Mouse (Mus musculus) heart, embryonic 13.5 days (tissue): ENCODE data around the gene Slc16a6. TPM values are rescaled to one million over a fixed set of nuclear protein-coding genes. Genes with fewer than 3 reads are reported as not detected.

Source experiments
- ATAC-seq: fragments of 200-750 bp; cut with Nextera tagmentation; 2 replicates; pipeline ENCODE4 v1.8.0; 2017; ENCODE audit warnings: moderate TSS enrichment; ENCODE audit not compliant: insufficient number of reproducible peaks, low FRiP score, low TSS enrichment; ENCODE audit errors: extremely low read depth
- H3K27ac ChIP-seq: fragments of 300-500 bp; sonication (generic); replicated peaks from 2 replicates; pipeline ENCODE4 v1.5.1; 2015; ENCODE audit warnings: moderate library complexity, mild to moderate bottlenecking, inconsistent platforms
- H3K27me3 ChIP-seq: fragments of 300-500 bp; sonication (generic); replicated peaks from 2 replicates; pipeline ENCODE4 v1.6.1; 2015; ENCODE audit warnings: mild to moderate bottlenecking, inconsistent platforms
- H3K36me3 ChIP-seq: fragments of 300-500 bp; sonication (generic); 2 replicates; pipeline ENCODE4 v1.6.1; 2015; ENCODE audit warnings: mild to moderate bottlenecking, inconsistent platforms
- H3K4me1 ChIP-seq: fragments of 300-500 bp; sonication (generic); 2 replicates; pipeline ENCODE4 v1.6.1; 2015; ENCODE audit warnings: inconsistent platforms
- H3K4me2 ChIP-seq: fragments of 300-500 bp; sonication (generic); 2 replicates; pipeline ENCODE4 v1.6.1; 2015; ENCODE audit warnings: inconsistent platforms, mild to moderate bottlenecking, moderate library complexity
- H3K4me3 ChIP-seq: fragments of 300-500 bp; sonication (generic); 2 replicates; pipeline ENCODE4 v1.5.1; 2015; ENCODE audit warnings: moderate library complexity, mild to moderate bottlenecking, inconsistent platforms
- H3K9ac ChIP-seq: fragments of 300-500 bp; sonication (generic); 2 replicates; pipeline ENCODE4 v1.6.1; 2015; ENCODE audit warnings: inconsistent platforms, mild to moderate bottlenecking, moderate library complexity
- H3K9me3 ChIP-seq: fragments of 300-500 bp; sonication (generic); 2 replicates; pipeline ENCODE4 v1.6.1; 2016; ENCODE audit warnings: inconsistent platforms
- WGBS: fragments of 180-500 bp; shearing (Covaris S2); methylation state at CpG from one replicate; pipeline ENCODE4 v1.1.7; 2015; ENCODE audit warnings: mixed read lengths; 5-methylcytosine and 5-hydroxymethylcytosine counted together
- polyA plus RNA-seq: library from polyadenylated mRNA; unstranded; fragments of >200 nt; fragmentation: Nextera tagmentation; extraction: Ambion mirVana; gene quantifications from 2 replicates; pipeline ENCODE4 v1.2.1, GENCODE M21; 2015

The Slc16a6 gene
- polyA plus RNA-seq, 1 experiment from 2014 or later: 9.7 TPM

DNA sequence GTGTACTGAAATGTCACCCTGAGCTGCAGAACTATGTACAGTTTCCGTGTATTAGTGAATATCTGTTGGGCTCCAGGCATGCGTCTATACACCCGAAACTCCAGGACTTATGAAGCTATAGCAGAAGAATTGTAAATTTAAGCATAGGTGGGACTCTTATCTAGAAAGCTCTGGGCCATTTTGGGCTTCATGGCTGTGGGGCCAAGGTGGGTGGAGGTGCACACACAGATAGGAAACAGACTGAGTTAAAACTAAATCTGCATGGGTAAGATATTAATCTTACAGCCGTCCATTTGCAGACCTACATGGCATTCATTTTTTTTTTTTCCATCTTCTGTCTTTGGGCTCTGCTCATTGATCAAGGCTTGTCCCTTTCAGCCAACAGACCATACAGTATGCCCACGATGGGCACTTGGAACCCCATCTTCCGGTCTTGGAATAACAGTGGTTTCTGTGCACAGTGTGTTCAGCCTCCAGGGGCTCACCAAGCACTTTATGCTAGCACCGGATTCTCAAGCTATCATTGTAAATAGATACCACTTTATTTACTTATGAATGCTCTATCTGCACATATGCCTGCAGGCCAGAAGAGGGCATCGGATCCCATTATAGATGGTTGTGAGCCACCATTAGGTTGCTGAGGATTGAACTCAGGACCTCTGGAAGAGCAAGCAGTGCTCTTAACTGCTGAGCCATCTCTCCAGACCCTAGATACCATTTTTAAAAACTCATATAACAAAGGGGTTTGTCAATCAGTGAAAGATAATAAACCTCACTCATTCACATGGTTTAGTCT, 29.7 kb downstream of the Slc16a6 start:
- no peaks in the 10 kb centered on the region for H3K9me3 ChIP-seq
- peaks cover 28% of the 10 kb centered on the region for H3K4me1 ChIP-seq
- no peak overlapping the region for H3K9ac ChIP-seq
- H3K4me3 ChIP-seq: no peak overlapping the region
- no peaks in the 10 kb centered on the region for H3K36me3 ChIP-seq
- no peak overlapping the region for H3K27ac ChIP-seq
- ATAC-seq: no peak
- 86% methylated on average over 8 of the region's 8 CpGs for WGBS
- H3K27me3 ChIP-seq: no peaks in the 10 kb centered on the region
- no peak overlapping the region for H3K4me2 ChIP-seq

DNA sequence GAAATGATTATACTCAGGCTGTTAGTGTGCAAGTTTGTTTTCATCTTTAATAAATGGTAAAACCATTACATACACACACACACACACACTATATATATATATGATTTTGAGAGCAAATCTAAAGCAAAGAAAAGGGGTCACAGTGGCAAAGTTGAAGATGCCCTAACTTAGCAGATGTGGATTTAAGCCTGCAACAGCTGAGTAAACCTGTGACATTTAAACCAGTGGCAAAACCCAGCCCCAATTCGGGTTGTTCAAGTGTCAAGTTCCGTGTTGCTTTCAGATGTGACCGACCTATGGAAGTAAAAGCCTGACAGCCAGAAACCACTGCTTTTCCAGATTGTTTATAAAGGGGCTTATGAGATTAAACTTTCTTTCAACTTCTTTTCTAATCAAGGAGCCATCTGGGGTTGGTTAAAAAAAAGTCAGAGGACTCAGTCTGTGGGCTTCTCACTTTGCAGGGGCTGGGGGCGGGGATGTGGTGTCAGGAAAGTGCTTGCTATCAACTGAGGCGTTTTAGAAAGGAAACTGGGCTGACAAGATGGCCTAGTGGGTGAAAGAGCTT, 31.1 kb downstream of the Slc16a6 start:
- H3K9me3 ChIP-seq: no peaks in the 10 kb centered on the region
- peaks cover 28% of the 10 kb centered on the region for H3K4me1 ChIP-seq
- peaks cover 9% of the 10 kb centered on the region for H3K36me3 ChIP-seq
- no peaks in the 10 kb centered on the region for H3K27me3 ChIP-seq
- no peak overlapping the region for H3K4me2 ChIP-seq
- H3K9ac ChIP-seq: no peak overlapping the region
- H3K4me3 ChIP-seq: no peak overlapping the region
- no peak for ATAC-seq
- WGBS: 45% methylated on average over 5 of the region's 5 CpGs
- no peak overlapping the region for H3K27ac ChIP-seq

DNA sequence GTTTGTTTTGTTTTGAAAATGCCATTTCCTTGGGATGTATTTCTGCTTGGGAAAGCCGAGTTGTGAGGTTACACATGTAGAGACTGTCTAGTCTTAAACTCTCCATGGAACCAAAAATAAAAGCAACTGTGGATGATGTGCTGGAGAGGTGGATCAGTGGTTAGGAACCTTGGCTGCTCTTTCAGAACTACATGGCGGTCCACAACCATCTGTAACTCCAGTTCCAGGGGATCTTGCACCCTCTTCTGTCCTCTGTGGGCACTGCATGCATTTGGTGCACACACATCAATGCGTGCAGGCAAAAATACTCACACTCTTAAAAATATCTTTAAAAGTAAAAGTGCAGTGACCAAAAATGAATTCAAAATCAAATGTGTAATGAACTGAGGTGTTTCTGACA, 32.3 kb downstream of the Slc16a6 start:
- Histone ChIP-seq H3K27me3 (no peaks in the 10 kb centered on the region), H3K27ac (no peak overlapping the region), H3K9me3 (no peaks in the 10 kb centered on the region), H3K4me1 (peaks cover 28% of the 10 kb centered on the region), H3K9ac (no peak overlapping the region), H3K4me2 (peak overlapping the region; percentile 93; the same call in 1 of the 2 replicates), H3K4me3 (no peak overlapping the region), H3K36me3 (peaks cover 20% of the 10 kb centered on the region)
- WGBS: 54% methylated on average over 3 of the region's 3 CpGs
- no peak for ATAC-seq

DNA sequence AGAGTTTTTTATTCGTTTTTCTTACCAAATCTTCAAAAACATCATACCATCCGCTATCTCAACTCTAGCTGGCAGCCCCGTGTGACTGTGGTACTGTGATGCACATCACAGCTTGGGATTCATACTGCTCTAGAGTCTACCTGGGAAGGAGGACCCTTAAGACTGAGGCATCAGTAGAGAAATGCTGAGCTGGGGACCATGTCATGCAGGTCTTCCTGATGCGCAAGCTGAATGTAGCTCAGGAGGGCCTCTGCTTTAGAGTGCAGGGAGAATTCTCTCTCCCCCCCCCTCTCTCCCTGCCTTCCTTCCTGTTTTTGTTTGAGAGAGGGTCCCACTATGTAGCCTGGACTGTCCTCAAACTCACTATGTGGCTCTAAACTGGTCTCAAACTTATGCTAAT, 32.8 kb downstream of the Slc16a6 start:
- peaks cover 25% of the 10 kb centered on the region for H3K36me3 ChIP-seq
- H3K27ac ChIP-seq: no peak overlapping the region
- no peaks in the 10 kb centered on the region for H3K27me3 ChIP-seq
- H3K4me1 ChIP-seq: peaks cover 28% of the 10 kb centered on the region
- ATAC-seq: no peak
- H3K9ac ChIP-seq: peak overlapping the region; percentile 86
- H3K9me3 ChIP-seq: no peaks in the 10 kb centered on the region
- WGBS: 49% methylated on average over 4 of the region's 4 CpGs
- peak overlapping the region; percentile 93 for H3K4me2 ChIP-seq
- peak overlapping the region; percentile 72 for H3K4me3 ChIP-seq

DNA sequence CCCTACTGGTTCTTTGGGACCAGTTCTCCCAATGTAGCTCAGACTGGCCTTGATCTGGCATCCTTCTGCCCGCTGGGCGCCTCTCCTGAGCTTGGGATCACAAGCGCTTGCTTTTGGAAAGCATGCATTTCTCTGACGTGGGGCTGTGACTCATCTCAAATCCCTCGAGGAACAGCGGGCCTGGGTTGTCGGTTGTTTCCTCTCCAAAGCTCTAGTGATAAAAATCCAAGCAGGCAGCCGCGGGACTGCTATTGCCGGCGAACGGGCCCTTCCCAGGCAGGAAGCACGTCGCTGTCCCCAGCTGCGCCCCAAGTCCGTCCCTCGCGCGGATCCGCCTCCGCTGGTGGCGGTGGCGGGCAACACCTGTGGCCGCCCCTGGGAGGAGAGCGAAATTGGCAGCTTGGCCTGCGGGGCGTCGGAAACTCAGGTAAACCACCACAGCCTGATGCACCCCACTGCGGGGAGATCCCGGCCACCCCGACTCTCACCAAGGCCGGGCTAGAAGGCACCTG, 33.5 kb downstream of the Slc16a6 start:
- peaks cover 22% of the 10 kb centered on the region for H3K4me1 ChIP-seq
- no peaks in the 10 kb centered on the region for H3K27me3 ChIP-seq
- peak overlapping the region; percentile 72 for H3K4me3 ChIP-seq
- no peaks in the 10 kb centered on the region for H3K9me3 ChIP-seq
- H3K4me2 ChIP-seq: peak overlapping the region; percentile 93
- H3K9ac ChIP-seq: peak overlapping the region; percentile 86
- H3K36me3 ChIP-seq: peaks cover 32% of the 10 kb centered on the region
- peak overlapping the region; percentile 49 for H3K27ac ChIP-seq
- WGBS: 2% methylated on average over 31 of the region's 32 CpGs
- no peak for ATAC-seq

DNA sequence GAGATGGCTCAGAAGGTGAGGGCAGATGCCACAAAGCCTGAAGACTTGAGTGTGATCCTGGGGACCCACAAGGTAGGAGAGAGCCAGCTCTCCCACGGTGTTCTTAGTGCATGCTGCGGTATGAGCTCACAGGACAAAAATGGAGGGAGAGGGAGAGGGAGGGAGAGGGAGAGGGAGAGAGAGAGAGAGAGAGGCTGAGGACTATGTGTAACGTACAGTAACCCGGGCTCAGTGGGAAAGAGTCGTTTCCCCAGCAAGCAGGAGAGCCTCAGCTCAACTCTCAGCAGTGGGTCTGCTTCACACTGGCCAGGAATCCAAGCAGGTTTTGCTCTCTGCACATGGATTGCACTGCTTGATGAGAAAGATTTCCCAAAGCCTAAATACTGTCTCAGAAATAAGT, 34.2 kb downstream of the Slc16a6 start:
- Histone ChIP-seq H3K27ac (peak overlapping the region; percentile 49), H3K27me3 (no peaks in the 10 kb centered on the region), H3K9ac (peak overlapping the region; percentile 86), H3K4me1 (peaks cover 18% of the 10 kb centered on the region), H3K9me3 (no peaks in the 10 kb centered on the region), H3K4me2 (peak overlapping the region; percentile 93), H3K4me3 (peak overlapping the region; percentile 72), H3K36me3 (peaks cover 39% of the 10 kb centered on the region)
- ATAC-seq: no peak
- 14% methylated on average over 5 of the region's 5 CpGs for WGBS

DNA sequence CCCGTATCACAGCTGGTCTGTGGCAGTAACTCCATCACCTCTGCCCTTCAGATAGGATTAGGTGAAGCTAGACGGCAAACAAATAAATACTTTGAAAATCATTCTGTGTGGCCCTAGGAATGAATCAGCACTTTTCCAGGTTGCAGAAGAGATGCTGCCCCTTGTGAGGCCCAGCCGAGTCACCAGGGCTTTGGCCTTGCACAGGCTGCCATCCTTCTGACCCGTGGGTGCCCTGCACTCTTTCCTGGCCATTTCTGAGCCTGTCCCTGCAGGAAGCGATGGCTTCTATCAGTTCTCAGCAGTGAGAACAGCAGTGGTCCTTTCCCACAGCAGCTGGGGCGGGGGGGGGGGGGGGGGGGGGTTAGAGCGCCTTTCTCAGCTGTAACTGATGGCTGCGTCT, 36.5 kb downstream of the Slc16a6 start:
- Histone ChIP-seq H3K9ac (no peak overlapping the region), H3K9me3 (no peaks in the 10 kb centered on the region), H3K36me3 (peaks cover 54% of the 10 kb centered on the region), H3K27me3 (no peaks in the 10 kb centered on the region), H3K4me1 (peaks cover 18% of the 10 kb centered on the region), H3K4me3 (no peak overlapping the region), H3K27ac (no peak overlapping the region), H3K4me2 (no peak overlapping the region)
- no peak for ATAC-seq
- 61% methylated on average over 8 of the region's 8 CpGs for WGBS

DNA sequence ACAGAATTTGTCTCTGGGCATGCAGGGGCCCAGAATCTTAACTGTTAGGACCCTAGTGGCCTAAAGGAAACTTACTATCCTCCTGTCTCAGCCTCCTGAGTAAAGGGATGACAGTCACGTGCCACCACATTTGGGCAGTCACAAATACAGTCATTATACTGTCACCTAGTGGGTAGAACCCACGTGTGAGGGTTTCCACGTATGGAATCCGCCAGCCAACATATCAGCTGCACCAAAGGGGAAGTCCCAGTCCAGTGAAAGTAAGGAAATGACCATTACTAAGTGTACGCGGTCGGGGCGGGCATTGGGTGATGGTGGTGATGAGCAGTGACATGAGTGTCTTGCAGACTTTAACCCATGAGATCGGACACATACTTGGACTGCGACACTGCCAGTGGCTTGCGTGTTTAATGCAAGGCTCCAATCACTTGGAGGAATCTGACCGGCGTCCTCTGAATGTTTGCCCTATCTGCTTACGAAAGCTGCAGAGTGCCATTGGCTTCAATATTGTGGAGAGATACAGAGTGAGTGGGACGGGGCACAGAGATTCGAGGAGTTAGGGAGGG, 39.1 kb downstream of the Slc16a6 start:
- H3K9ac ChIP-seq: no peak overlapping the region
- no peaks in the 10 kb centered on the region for H3K27me3 ChIP-seq
- peaks cover 77% of the 10 kb centered on the region for H3K36me3 ChIP-seq
- H3K4me2 ChIP-seq: no peak overlapping the region
- H3K4me3 ChIP-seq: no peak overlapping the region
- WGBS: 88% methylated on average over 16 of the region's 16 CpGs
- peaks cover 8% of the 10 kb centered on the region for H3K4me1 ChIP-seq
- no peak overlapping the region for H3K27ac ChIP-seq
- no peaks in the 10 kb centered on the region for H3K9me3 ChIP-seq
- no peak for ATAC-seq

DNA sequence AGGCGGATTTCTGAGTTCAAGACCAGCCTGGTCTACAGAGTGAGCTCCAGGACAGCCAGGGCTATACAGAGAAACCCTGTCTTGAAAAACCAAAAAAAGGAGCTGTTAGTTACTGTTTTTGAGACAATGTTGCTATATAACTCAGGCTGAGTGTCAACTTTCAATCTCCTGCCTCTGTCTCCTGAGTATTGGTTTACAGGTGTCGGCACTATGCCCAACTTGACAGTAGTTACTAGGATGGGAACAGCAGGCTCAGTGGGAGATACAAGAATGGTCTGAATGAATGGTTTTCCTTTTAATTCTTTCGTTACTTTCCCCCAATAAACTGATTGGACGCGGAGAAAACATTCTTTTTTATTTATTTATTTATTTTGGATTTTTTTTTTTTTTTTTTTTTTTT, 46.0 kb downstream of the Slc16a6 start:
- no peaks in the 10 kb centered on the region for H3K27me3 ChIP-seq
- no peak overlapping the region for H3K9ac ChIP-seq
- H3K9me3 ChIP-seq: 0 out of 2 replicates have a peak, but pooled peaks cover 1% of the 10 kb centered on the region
- WGBS: 93% methylated on average over 5 of the region's 5 CpGs
- no peak overlapping the region for H3K4me3 ChIP-seq
- H3K4me1 ChIP-seq: peaks cover 16% of the 10 kb centered on the region
- H3K27ac ChIP-seq: no peak overlapping the region
- H3K4me2 ChIP-seq: peak overlapping the region; percentile 80; the same call in 1 of the 2 replicates
- peaks cover 35% of the 10 kb centered on the region for H3K36me3 ChIP-seq
- ATAC-seq: no peak

DNA sequence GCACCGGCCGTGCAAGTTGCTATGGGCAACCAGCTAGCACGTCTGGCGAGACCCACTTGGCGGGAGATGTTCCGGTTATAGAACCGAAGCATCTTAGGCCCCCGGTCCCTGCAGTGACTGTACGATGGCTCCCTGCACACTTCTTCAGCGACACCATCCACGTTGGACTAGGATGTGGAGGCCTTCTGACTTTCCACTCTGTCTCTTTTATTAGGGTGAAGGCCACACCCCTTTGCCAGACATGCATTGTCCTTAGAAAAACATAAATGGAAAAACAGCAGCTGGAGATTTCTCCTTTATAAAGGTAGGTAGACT, 47.2 kb downstream of the Slc16a6 start:
- Histone ChIP-seq H3K36me3 (peaks cover 31% of the 10 kb centered on the region), H3K9ac (peak overlapping the region; percentile 88), H3K4me2 (peak overlapping the region; percentile 80), H3K9me3 (0 out of 2 replicates have a peak, but pooled peaks cover 6% of the 10 kb centered on the region), H3K4me1 (peaks cover 11% of the 10 kb centered on the region), H3K27ac (peak overlapping the region; percentile 93), H3K27me3 (no peaks in the 10 kb centered on the region), H3K4me3 (peak overlapping the region; percentile 78)
- no peak for ATAC-seq
- WGBS: under 1% methylated on average over 11 of the region's 11 CpGs

DNA sequence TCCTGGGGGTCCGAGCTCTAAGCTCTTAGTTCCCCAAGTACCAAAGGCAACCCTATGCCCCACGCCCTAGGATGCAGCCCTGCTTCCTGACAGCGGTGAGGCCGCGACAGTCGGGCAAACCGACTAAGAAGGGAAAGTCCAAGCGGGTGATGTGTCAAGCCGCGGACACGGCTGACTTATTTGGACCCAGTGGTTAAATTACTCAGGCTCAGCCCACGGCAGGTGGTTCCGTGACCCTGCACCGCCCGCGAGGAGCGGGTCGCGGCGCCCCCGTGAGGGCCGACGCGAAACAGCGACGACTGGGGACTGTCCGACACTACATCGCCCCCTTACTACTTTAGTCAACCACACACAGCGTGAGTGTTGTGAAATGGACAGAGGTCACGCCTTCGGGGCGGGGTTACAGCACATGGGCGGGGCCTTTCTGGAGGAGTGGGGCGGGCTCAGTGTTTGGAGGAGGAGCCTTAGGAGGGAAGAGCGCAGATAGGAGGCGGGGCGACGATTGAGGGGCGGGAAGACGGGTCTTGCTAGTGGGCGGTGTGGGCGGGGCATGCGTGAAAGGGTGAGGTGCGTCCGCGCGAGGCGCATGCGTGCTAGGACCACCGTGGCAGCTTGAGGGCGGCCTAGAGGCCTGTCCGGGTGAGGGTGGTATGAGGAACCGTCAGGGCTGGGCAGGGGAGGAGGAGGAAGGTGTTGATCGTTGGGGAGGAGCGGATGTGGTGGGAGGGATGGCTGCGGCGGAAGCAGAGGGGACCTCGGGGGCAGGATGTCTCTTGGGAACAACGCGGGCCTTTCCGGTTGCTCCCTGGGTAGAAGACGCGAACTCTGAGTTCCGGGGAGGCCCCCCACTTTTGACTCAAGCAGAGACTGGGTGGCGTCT, 47.8 kb downstream of the Slc16a6 start, which contains the start of gene Amz2:
Gene Amz2 (plus strand): TSS at position 555 of the 880 bp plus-strand sequence.
- Histone ChIP-seq H3K9me3 (0 out of 2 replicates have a peak, but pooled peaks cover 6% of the 10 kb centered on the region), H3K4me3 (peak within 1 kb of the TSS; percentile 78), H3K27me3 (no peaks in the 10 kb centered on the region), H3K27ac (peak within 1 kb of the TSS; percentile 93), H3K4me1 (peaks cover 9% of the 10 kb centered on the region), H3K36me3 (peaks cover 25% of the 10 kb centered on the region), H3K4me2 (peak within 1 kb of the TSS; percentile 80), H3K9ac (peak within 1 kb of the TSS; percentile 88)
- peak; percentile 98 for ATAC-seq
- WGBS: under 1% methylated on average over 65 of the region's 65 CpGs
